Mouse (Mus musculus): ENCODE results near the gene Ppp1r14a. TPM values are rescaled to one million over a fixed set of nuclear protein-coding genes. Genes with fewer than 3 reads are reported as not detected.

Gene Ppp1r14a
- polyA plus RNA-seq, 1 experiment from 2014 or later, result 5.1 TPM

DNA sequence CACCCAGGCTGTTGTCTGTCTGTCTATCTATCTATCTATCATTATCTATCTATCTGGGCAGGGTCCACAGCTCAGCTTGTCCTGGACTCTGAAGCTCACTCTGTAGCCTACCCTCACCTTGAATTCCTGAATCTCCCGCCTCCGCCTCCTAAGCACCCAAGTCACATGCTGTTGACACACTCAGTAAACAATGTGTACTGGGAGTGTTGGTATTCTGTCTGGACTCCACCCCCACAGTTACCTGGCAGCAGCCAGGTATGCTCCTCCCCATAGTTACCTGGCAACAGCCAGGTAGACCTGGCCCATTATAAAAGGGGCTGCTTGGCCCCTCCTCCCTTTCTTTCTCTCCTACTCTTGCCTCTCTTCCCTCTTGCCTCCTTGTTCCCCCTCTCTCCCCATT lies 1.0 kb upstream of the Ppp1r14a start:
- no peak for DNase-seq (ENCODE audit: low read depth, low spot score)
- in situ Hi-C loops (cut with MboI; ENCODE audit: low pct_unique_long_range_greater_than_20kb), result loop anchor here (5.0 kb wide), 1 partner anchor 106 kb away; the partner anchor contains the start of gene Psmd8
- ChIA-PET CTCF (no interaction called here), POLR2A (interaction anchor here (0.6 to 1.1 kb wide), 2 partner anchors 41 to 166 kb away, joined by 3 to 4 read pairs; no protein-coding TSS in a partner anchor)
- no peaks in the 10 kb centered on the region for H3K27me3 ChIP-seq
- ATAC-seq, result no peak
- TF ChIP-seq CTCF (IDR thresholded peaks at IDR 0.05), result no peak

GRCm38 (mm10) chr7:29289856-29290255 lies 748 bp downstream of the Ppp1r14a start:
- no peak for DNase-seq (ENCODE audit: low read depth, low spot score)
- TF ChIP-seq CTCF (IDR thresholded peaks at IDR 0.05), result no peak
- POLR2A ChIA-PET, result interaction anchor here (1.6 kb wide), 1 partner anchor 10 kb away, joined by 9 read pairs; no protein-coding TSS in a partner anchor
- no peak for ATAC-seq
- CTCF ChIA-PET, result interaction anchor here (1.7 to 2.9 kb wide), 2 partner anchors 11 to 13 kb away, joined by 4 to 14 read pairs; no protein-coding TSS in a partner anchor
- in situ Hi-C loops (cut with MboI; ENCODE audit: low pct_unique_long_range_greater_than_20kb), result loop anchor here (5.0 kb wide), 3 partner anchors 108 to 238 kb away; partner anchors contain the start of genes Psmd8 and Ryr1
- no peaks in the 10 kb centered on the region for H3K27me3 ChIP-seq

- H3K27me3 ChIP-seq, result no peaks in the 10 kb centered on the region
- TF ChIP-seq CTCF (IDR thresholded peaks at IDR 0.05), result no peak
- ATAC-seq (no peak), DNase-seq (ENCODE audit: low read depth, low spot score) (no peak)
- in situ Hi-C loops (cut with MboI; ENCODE audit: low pct_unique_long_range_greater_than_20kb), result loop anchor here (5.0 kb wide), 2 partner anchors 164 to 239 kb away; partner anchors contain the start of gene Ryr1
- CTCF ChIA-PET, result interaction anchor here (0.9 to 3.2 kb wide), 4 partner anchors 10 to 111 kb away, joined by 4 to 14 read pairs (median 9); partner anchors contain the start of genes 2200002D01Rik and Psmd8
- POLR2A ChIA-PET, result no interaction called here
Measured at GRCm38 (mm10) chr7:29290691-29291485, 1.8 kb downstream of the Ppp1r14a start.

- ChIA-PET CTCF (interaction anchor here (0.8 to 3.2 kb wide), 5 partner anchors 10 to 112 kb away, joined by 3 to 14 read pairs (median 4); partner anchors contain the start of genes 2200002D01Rik and Psmd8), POLR2A (interaction anchor here (1.3 kb wide), 1 partner anchor 9 kb away, joined by 4 read pairs; no protein-coding TSS in a partner anchor)
- ATAC-seq (no peak), DNase-seq (ENCODE audit: low read depth, low spot score) (no peak)
- no peak for TF ChIP-seq CTCF (IDR thresholded peaks at IDR 0.05)
- in situ Hi-C loops (cut with MboI; ENCODE audit: low pct_unique_long_range_greater_than_20kb), result loop anchor here (5.0 kb wide), 2 partner anchors 165 to 240 kb away; partner anchors contain the start of gene Ryr1
- H3K27me3 ChIP-seq, result no peaks in the 10 kb centered on the region
Measured at GRCm38 (mm10) chr7:29291616-29292457, 2.7 kb downstream of the Ppp1r14a start.

DNA sequence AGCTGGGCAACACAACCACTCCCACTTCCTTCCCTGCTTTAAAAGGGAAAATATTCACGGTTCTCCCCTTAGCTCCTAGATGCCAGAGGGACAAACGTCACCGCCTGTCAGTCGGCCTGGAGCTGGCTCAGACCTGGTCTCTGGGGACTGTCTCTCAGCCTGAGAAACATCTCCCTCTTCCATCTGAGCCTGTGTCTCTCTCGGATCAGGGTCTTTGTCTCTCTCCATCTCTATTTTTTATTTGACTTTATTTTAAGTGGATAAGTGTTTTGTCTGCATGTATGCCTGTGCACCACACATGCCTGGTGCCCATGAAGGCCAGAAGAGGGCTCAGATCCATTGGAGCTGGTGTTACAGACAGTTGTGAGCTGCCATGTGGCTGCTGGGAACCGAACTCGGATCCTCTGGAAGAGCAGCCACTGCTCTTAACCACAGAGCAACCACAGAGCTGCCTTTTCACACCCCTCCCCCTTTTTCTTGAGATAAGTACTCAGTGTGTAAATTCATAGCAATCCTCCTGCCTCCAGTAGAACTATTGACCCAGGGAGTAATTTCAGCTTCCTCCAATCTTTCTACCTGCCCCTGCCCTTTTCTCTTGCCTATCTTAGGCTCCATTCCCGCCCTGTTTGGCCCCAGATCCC lies 3.5 kb downstream of the Ppp1r14a start:
- in situ Hi-C loops (cut with MboI; ENCODE audit: low pct_unique_long_range_greater_than_20kb), result loop anchor here (5.0 kb wide), 2 partner anchors 165 to 240 kb away; partner anchors contain the start of gene Ryr1
- no peak for TF ChIP-seq CTCF (IDR thresholded peaks at IDR 0.05)
- no peaks in the 10 kb centered on the region for H3K27me3 ChIP-seq
- ATAC-seq (no peak), DNase-seq (ENCODE audit: low read depth, low spot score) (no peak)
- POLR2A ChIA-PET, result interaction anchor here (1.3 kb wide), 1 partner anchor 10 kb away, joined by 4 read pairs; no protein-coding TSS in a partner anchor
- CTCF ChIA-PET, result interaction anchor here (2.0 to 3.2 kb wide), 2 partner anchors 9 to 46 kb away, joined by 9 to 14 read pairs; partner anchors contain the start of gene 2200002D01Rik

GRCm38 (mm10) chr7:29293131-29294065 lies 4.3 kb downstream of the Ppp1r14a start:
- in situ Hi-C loops (cut with MboI; ENCODE audit: low pct_unique_long_range_greater_than_20kb), result loop anchor here (5.0 kb wide), 2 partner anchors 166 to 241 kb away; partner anchors contain the start of gene Ryr1
- ATAC-seq (no peak), DNase-seq (ENCODE audit: low read depth, low spot score) (no peak)
- no peaks in the 10 kb centered on the region for H3K27me3 ChIP-seq
- POLR2A ChIA-PET, result no interaction called here
- CTCF ChIA-PET, result interaction anchor here (1.1 to 3.2 kb wide), 5 partner anchors 8 to 230 kb away, joined by 3 to 14 read pairs (median 4); partner anchors contain the start of gene 2200002D01Rik
- no peak for TF ChIP-seq CTCF (IDR thresholded peaks at IDR 0.05)

DNA sequence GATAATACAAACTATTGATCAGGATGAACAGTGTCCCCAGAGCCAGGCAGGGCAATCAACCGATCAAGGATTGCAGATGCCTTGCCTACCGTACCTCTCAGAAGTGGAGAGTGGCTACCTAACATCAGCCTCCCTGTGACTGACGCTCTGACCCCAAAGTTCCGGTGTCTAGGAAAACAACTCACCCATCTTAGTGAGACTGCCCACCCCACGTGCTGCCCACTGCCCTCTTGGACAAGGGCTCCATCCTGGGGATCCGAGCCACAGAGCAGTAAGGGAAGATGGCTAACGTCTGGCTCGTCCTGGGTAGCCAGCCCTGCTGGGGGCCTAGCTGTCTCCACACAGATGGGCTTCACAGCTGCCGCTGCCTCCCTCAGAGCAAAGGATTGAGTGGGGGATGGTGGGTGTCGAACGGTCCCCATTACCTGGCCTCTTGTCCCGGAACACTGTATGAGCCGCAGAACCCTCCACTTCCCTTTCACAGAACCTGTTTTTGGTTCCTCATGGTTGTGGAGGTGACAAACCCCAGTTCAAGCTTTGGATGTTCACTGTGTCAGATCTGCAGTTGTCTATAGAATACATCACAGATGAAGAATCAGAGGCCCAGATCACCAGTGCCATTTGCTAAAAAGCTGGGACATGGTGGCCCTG lies 5.1 kb downstream of the Ppp1r14a start:
- ChIA-PET CTCF (interaction anchor here (1.1 to 3.2 kb wide), 6 partner anchors 8 to 229 kb away, joined by 3 to 14 read pairs (median 4); partner anchors contain the start of gene 2200002D01Rik), POLR2A (interaction anchor here (0.5 kb wide), 1 partner anchor 184 kb away, joined by 3 read pairs; no protein-coding TSS in a partner anchor)

More for the DNA sequence above, 5.1 kb downstream of the Ppp1r14a start:
- H3K27me3 ChIP-seq, result no peaks in the 10 kb centered on the region
- in situ Hi-C loops (cut with MboI; ENCODE audit: low pct_unique_long_range_greater_than_20kb), result loop anchor here (5.0 kb wide), 2 partner anchors 167 to 242 kb away; partner anchors contain the start of gene Ryr1
- TF ChIP-seq CTCF (IDR thresholded peaks at IDR 0.05), result no peak
- no peak for ATAC-seq
- no peak for DNase-seq (ENCODE audit: low read depth, low spot score)

Measured in Patski (cell line).